Mouse (Mus musculus): ENCODE results near the gene Gstp3. TPM values are rescaled to one million over a fixed set of nuclear protein-coding genes. Genes with fewer than 3 reads are reported as not detected.

Gene Gstp3
- polyA plus RNA-seq, 1 experiment = not detected

GRCm38 (mm10) chr19:4017921-4018587 lies 41.3 kb downstream of the Gstp3 start:
- no peaks in the 10 kb centered on the region for H3K36me3 ChIP-seq (ENCODE audit: control insufficient read depth, insufficient read depth, low read length)
- TF ChIP-seq POLR2A (IDR thresholded peaks at IDR 0.05; ENCODE audit: control insufficient read depth, low read depth, low read length) = no peak
- no peak for TF ChIP-seq CTCF (IDR thresholded peaks at IDR 0.05; ENCODE audit: control insufficient read depth, insufficient read depth, insufficient replicate concordance, low read depth, low read length)
- H3K27me3 ChIP-seq (ENCODE audit: control insufficient read depth, insufficient read depth, low read length) = no peaks in the 10 kb centered on the region
- H3K4me3 ChIP-seq (ENCODE audit: control insufficient read depth, low read depth, low read length) = no peak overlapping the region
- peak overlapping the region; percentile 57 for H3K27ac ChIP-seq (ENCODE audit: control insufficient read depth, insufficient read depth, low read depth, low read length)
- peaks cover 1% of the 10 kb centered on the region for H3K4me1 ChIP-seq (ENCODE audit: control insufficient read depth, insufficient read depth, low read length)

- H3K27ac ChIP-seq (ENCODE audit: control insufficient read depth, insufficient read depth, low read depth, low read length) = no peak overlapping the region
- peaks cover 7% of the 10 kb centered on the region for H3K4me1 ChIP-seq (ENCODE audit: control insufficient read depth, insufficient read depth, low read length)
- no peaks in the 10 kb centered on the region for H3K36me3 ChIP-seq (ENCODE audit: control insufficient read depth, insufficient read depth, low read length)
- TF ChIP-seq POLR2A (IDR thresholded peaks at IDR 0.05; ENCODE audit: control insufficient read depth, low read depth, low read length) = no peak
- TF ChIP-seq CTCF (IDR thresholded peaks at IDR 0.05; ENCODE audit: control insufficient read depth, insufficient read depth, insufficient replicate concordance, low read depth, low read length) = no peak
- no peak overlapping the region for H3K4me3 ChIP-seq (ENCODE audit: control insufficient read depth, low read depth, low read length)
- no peaks in the 10 kb centered on the region for H3K27me3 ChIP-seq (ENCODE audit: control insufficient read depth, insufficient read depth, low read length)
Measured at GRCm38 (mm10) chr19:4015635-4016034, 43.7 kb downstream of the Gstp3 start.

GRCm38 (mm10) chr19:4014802-4015201 lies 44.6 kb downstream of the Gstp3 start:
- H3K4me1 ChIP-seq (ENCODE audit: control insufficient read depth, insufficient read depth, low read length) = peaks cover 7% of the 10 kb centered on the region
- H3K4me3 ChIP-seq (ENCODE audit: control insufficient read depth, low read depth, low read length) = no peak overlapping the region
- no peak for TF ChIP-seq CTCF (IDR thresholded peaks at IDR 0.05; ENCODE audit: control insufficient read depth, insufficient read depth, insufficient replicate concordance, low read depth, low read length)
- TF ChIP-seq POLR2A (IDR thresholded peaks at IDR 0.05; ENCODE audit: control insufficient read depth, low read depth, low read length) = no peak
- no peaks in the 10 kb centered on the region for H3K36me3 ChIP-seq (ENCODE audit: control insufficient read depth, insufficient read depth, low read length)
- H3K27ac ChIP-seq (ENCODE audit: control insufficient read depth, insufficient read depth, low read depth, low read length) = no peak overlapping the region
- no peaks in the 10 kb centered on the region for H3K27me3 ChIP-seq (ENCODE audit: control insufficient read depth, insufficient read depth, low read length)

- H3K27ac ChIP-seq (ENCODE audit: control insufficient read depth, insufficient read depth, low read depth, low read length) = no peak overlapping the region
- peak overlapping the region; percentile 89 for H3K4me3 ChIP-seq (ENCODE audit: control insufficient read depth, low read depth, low read length)
- no peaks in the 10 kb centered on the region for H3K27me3 ChIP-seq (ENCODE audit: control insufficient read depth, insufficient read depth, low read length)
- H3K36me3 ChIP-seq (ENCODE audit: control insufficient read depth, insufficient read depth, low read length) = no peaks in the 10 kb centered on the region; the same call in 1 of the 2 replicates
- TF ChIP-seq POLR2A (IDR thresholded peaks at IDR 0.05; ENCODE audit: control insufficient read depth, low read depth, low read length) = no peak
- peaks cover 7% of the 10 kb centered on the region for H3K4me1 ChIP-seq (ENCODE audit: control insufficient read depth, insufficient read depth, low read length)
Measured at GRCm38 (mm10) chr19:4013066-4013465, 46.3 kb downstream of the Gstp3 start.

GRCm38 (mm10) chr19:4012432-4013022 lies 46.8 kb downstream of the Gstp3 start, which contains the start of gene Ndufv1:
Gene Ndufv1, minus strand, starts transcription at chr19:4012806.
- H3K27me3 ChIP-seq (ENCODE audit: control insufficient read depth, insufficient read depth, low read length) = no peaks in the 10 kb centered on the region
- peaks cover 7% of the 10 kb centered on the region for H3K4me1 ChIP-seq (ENCODE audit: control insufficient read depth, insufficient read depth, low read length)
- peak; percentile 28; the same call in 1 of the 2 replicates for TF ChIP-seq CTCF (IDR thresholded peaks at IDR 0.05; ENCODE audit: control insufficient read depth, insufficient read depth, insufficient replicate concordance, low read depth, low read length)
- peak; percentile 77 for TF ChIP-seq POLR2A (IDR thresholded peaks at IDR 0.05; ENCODE audit: control insufficient read depth, low read depth, low read length)
- no peaks in the 10 kb centered on the region; the same call in 1 of the 2 replicates for H3K36me3 ChIP-seq (ENCODE audit: control insufficient read depth, insufficient read depth, low read length)
- peak within 1 kb of the TSS; percentile 89 for H3K4me3 ChIP-seq (ENCODE audit: control insufficient read depth, low read depth, low read length)
- H3K27ac ChIP-seq (ENCODE audit: control insufficient read depth, insufficient read depth, low read depth, low read length) = peak within 1 kb of the TSS; percentile 25; the same call in 1 of the 2 replicates

GRCm38 (mm10) chr19:4011086-4011485 lies 48.3 kb downstream of the Gstp3 start:
- H3K27ac ChIP-seq (ENCODE audit: control insufficient read depth, insufficient read depth, low read depth, low read length) = no peak overlapping the region
- H3K4me3 ChIP-seq (ENCODE audit: control insufficient read depth, low read depth, low read length) = no peak overlapping the region
- peaks cover 7% of the 10 kb centered on the region for H3K4me1 ChIP-seq (ENCODE audit: control insufficient read depth, insufficient read depth, low read length)
- TF ChIP-seq CTCF (IDR thresholded peaks at IDR 0.05; ENCODE audit: control insufficient read depth, insufficient read depth, insufficient replicate concordance, low read depth, low read length) (no peak), POLR2A (IDR thresholded peaks at IDR 0.05; ENCODE audit: control insufficient read depth, low read depth, low read length) (no peak)
- H3K36me3 ChIP-seq (ENCODE audit: control insufficient read depth, insufficient read depth, low read length) = no peaks in the 10 kb centered on the region; the same call in none of the 2 replicates
- H3K27me3 ChIP-seq (ENCODE audit: control insufficient read depth, insufficient read depth, low read length) = no peaks in the 10 kb centered on the region

Other genes starting within 250 kb of the Gstp3 start
- gene Chka, start 207.8 kb downstream of the Gstp3 start, polyA plus RNA-seq (2012; rRNA removed) = 85.7 and 90.2 TPM in 2 replicates
- gene Tcirg1, start 152.4 kb downstream of the Gstp3 start, polyA plus RNA-seq (2012; rRNA removed) = 11.2 and 11.4 TPM in 2 replicates
- gene Ndufs8, start 146.8 kb downstream of the Gstp3 start, polyA plus RNA-seq (2012; rRNA removed) = 69.9 and 91.3 TPM in 2 replicates
- gene Aldh3b1, start 129.8 kb downstream of the Gstp3 start, polyA plus RNA-seq (2012; rRNA removed) = 48.2 and 52.4 TPM in 2 replicates
- 6.6 and 8.0 TPM in 2 replicates for gene Unc93b1, start 124.4 kb downstream of the Gstp3 start, polyA plus RNA-seq (2012; rRNA removed)
- 2.9 and 3.2 TPM in 2 replicates for gene Aldh3b3, start 100.9 kb downstream of the Gstp3 start, polyA plus RNA-seq (2012; rRNA removed)
- gene Aldh3b2, start 87.2 kb downstream of the Gstp3 start, polyA plus RNA-seq (2012; rRNA removed) = 48.5 and 48.6 TPM in 2 replicates
- 14.7 and 14.9 TPM in 2 replicates for gene Acy3, start 73.0 kb downstream of the Gstp3 start, polyA plus RNA-seq (2012; rRNA removed)
- 0.41 and 0.56 TPM in 2 replicates for gene Tbx10, start 66.8 kb downstream of the Gstp3 start, polyA plus RNA-seq (2012; rRNA removed)
- 0.99 and 2.4 TPM in 2 replicates for gene Nudt8, start 59.0 kb downstream of the Gstp3 start, polyA plus RNA-seq (2012; rRNA removed)
- 0.48 TPM in 2 replicates for gene Gm49405, start 58.9 kb downstream of the Gstp3 start, polyA plus RNA-seq (2012; rRNA removed)
- gene Doc2g, start 56.3 kb downstream of the Gstp3 start, polyA plus RNA-seq (2012; rRNA removed) = 1.3 and 2.0 TPM in 2 replicates
- gene Ndufv1, start 46.8 kb downstream of the Gstp3 start, polyA plus RNA-seq (2012; rRNA removed) = 145 and 173 TPM in 2 replicates
- 88.6 and 94.9 TPM in 2 replicates for gene Gstp1, start 21.6 kb downstream of the Gstp3 start, polyA plus RNA-seq (2012; rRNA removed)
- gene Gstp2, start 13.5 kb downstream of the Gstp3 start, polyA plus RNA-seq (2012; rRNA removed) = 1.5 TPM in 2 replicates
- not detected in 2 replicates for gene Cabp2, start 22.0 kb upstream of the Gstp3 start, polyA plus RNA-seq (2012; rRNA removed)
- gene Cdk2ap2, start 37.6 kb upstream of the Gstp3 start, polyA plus RNA-seq (2012; rRNA removed) = 31.5 and 31.7 TPM in 2 replicates
- gene Pitpnm1, start 40.4 kb upstream of the Gstp3 start, polyA plus RNA-seq (2012; rRNA removed) = 31.9 and 42.8 TPM in 2 replicates
- gene Aip, start 66.3 kb upstream of the Gstp3 start, polyA plus RNA-seq (2012; rRNA removed) = 21.0 and 23.5 TPM in 2 replicates
- 0.02 TPM in 1 of 2 replicates, not detected in the other for gene Gpr152, start 80.2 kb upstream of the Gstp3 start, polyA plus RNA-seq (2012; rRNA removed)
- gene Cabp4, start 84.5 kb upstream of the Gstp3 start, polyA plus RNA-seq (2012; rRNA removed) = 0.16 and 0.29 TPM in 2 replicates
- 87.3 and 97.2 TPM in 2 replicates for gene Coro1b, start 89.0 kb upstream of the Gstp3 start, polyA plus RNA-seq (2012; rRNA removed)
- gene Ptprcap, start 94.0 kb upstream of the Gstp3 start, polyA plus RNA-seq (2012; rRNA removed) = 0.65 and 1.0 TPM in 2 replicates
- gene Rps6kb2, start 103.8 kb upstream of the Gstp3 start, polyA plus RNA-seq (2012; rRNA removed) = 10.9 and 11.1 TPM in 2 replicates
- gene Carns1, start 115.9 kb upstream of the Gstp3 start, polyA plus RNA-seq (2012; rRNA removed) = 2.5 and 2.7 TPM in 2 replicates
- gene Tbc1d10c, start 131.7 kb upstream of the Gstp3 start, polyA plus RNA-seq (2012; rRNA removed) = 0.98 and 1.3 TPM in 2 replicates
- gene Ppp1ca, start 132.5 kb upstream of the Gstp3 start, polyA plus RNA-seq (2012; rRNA removed) = 48.8 and 49.8 TPM in 2 replicates
- gene Rad9a, start 142.1 kb upstream of the Gstp3 start, polyA plus RNA-seq (2012; rRNA removed) = 9.0 and 9.2 TPM in 2 replicates
- 2.0 and 3.1 TPM in 2 replicates for gene Clcf1, start 154.7 kb upstream of the Gstp3 start, polyA plus RNA-seq (2012; rRNA removed)
- 1.2 and 3.0 TPM in 2 replicates for gene AC109138.7, start 154.8 kb upstream of the Gstp3 start, polyA plus RNA-seq (2012; rRNA removed)
- gene Pold4, start 172.3 kb upstream of the Gstp3 start, polyA plus RNA-seq (2012; rRNA removed) = 16.3 and 19.4 TPM in 2 replicates
- 6.3 and 7.1 TPM in 2 replicates for gene Ssh3, start 209.6 kb upstream of the Gstp3 start, polyA plus RNA-seq (2012; rRNA removed)
- gene Ankrd13d, start 223.6 kb upstream of the Gstp3 start, polyA plus RNA-seq (2012; rRNA removed) = 4.3 and 6.1 TPM in 2 replicates
- 10.7 and 12.0 TPM in 2 replicates for gene Grk2, start 246.7 kb upstream of the Gstp3 start, polyA plus RNA-seq (2012; rRNA removed)

All from testis, adult 2 months (tissue).